Mouse (Mus musculus) kidney, adult 9 months (tissue): ENCODE results near the gene Hoxd3.

ENCODE experiments used
- DNase-seq: peaks from one replicate; pipeline ENCODE4 v3.0.0; 2022

Gene Hoxd3

GRCm38 (mm10) chr2:74731799-74732512, 20.2 kb downstream of the Hoxd3 start:
- no peak for DNase-seq

- DNase-seq = no peak
These were observed 21.0 kb downstream of the Hoxd3 start for GRCm38 (mm10) chr2:74732513-74733316.

- DNase-seq = no peak
These were observed 21.6 kb downstream of the Hoxd3 start for GRCm38 (mm10) chr2:74733317-74733661.

GRCm38 (mm10) chr2:74733765-74734164, 22.0 kb downstream of the Hoxd3 start:
- DNase-seq = no peak

- no peak for DNase-seq
These were observed 22.7 kb downstream of the Hoxd3 start for GRCm38 (mm10) chr2:74734451-74734850.

- no peak for DNase-seq
These were observed 23.5 kb downstream of the Hoxd3 start for GRCm38 (mm10) chr2:74734996-74735811.

- DNase-seq = no peak
These were observed 24.3 kb downstream of the Hoxd3 start for GRCm38 (mm10) chr2:74735851-74736687.

GRCm38 (mm10) chr2:74736688-74737577, 25.2 kb downstream of the Hoxd3 start:
- DNase-seq = no peak

GRCm38 (mm10) chr2:74737578-74738070, 25.9 kb downstream of the Hoxd3 start:
- no peak for DNase-seq

GRCm38 (mm10) chr2:74738623-74739475, 27.1 kb downstream of the Hoxd3 start:
- no peak for DNase-seq

GRCm38 (mm10) chr2:74739476-74739800, 27.7 kb downstream of the Hoxd3 start:
- DNase-seq = no peak

GRCm38 (mm10) chr2:74739869-74740268, 28.1 kb downstream of the Hoxd3 start:
- DNase-seq = no peak

- no peak for DNase-seq
These were observed 28.8 kb downstream of the Hoxd3 start for GRCm38 (mm10) chr2:74740311-74741091.

- DNase-seq = no peak
These were observed 29.7 kb downstream of the Hoxd3 start for GRCm38 (mm10) chr2:74741252-74741978.

GRCm38 (mm10) chr2:74741979-74742277, 30.2 kb downstream of the Hoxd3 start:
- DNase-seq = no peak

GRCm38 (mm10) chr2:74745540-74746297, 34.0 kb downstream of the Hoxd3 start:
- no peak for DNase-seq

GRCm38 (mm10) chr2:74746298-74746921, 34.7 kb downstream of the Hoxd3 start:
- no peak for DNase-seq

GRCm38 (mm10) chr2:74747006-74747405, 35.3 kb downstream of the Hoxd3 start:
- no peak for DNase-seq
